Mouse (Mus musculus) brain, embryonic 14.5 days (tissue): ENCODE results near the gene Plac8.

ENCODE experiments used
- CTCF ChIP-seq: fragments of 200-500 bp; IDR thresholded peaks from 2 replicates; pipeline ENCODE4 v1.5.1; 2012; ENCODE audit warnings: inconsistent platforms, mild to moderate bottlenecking, moderate library complexity, borderline replicate concordance; ENCODE audit not compliant: insufficient read depth, insufficient read length; ENCODE audit errors: extremely low read depth
- POLR2A ChIP-seq: fragments of 200-500 bp; IDR thresholded peaks from 2 replicates; pipeline ENCODE4 v1.6.1; 2012; ENCODE audit warnings: mild to moderate bottlenecking, inconsistent platforms, borderline replicate concordance; ENCODE audit not compliant: poor library complexity, insufficient read depth, insufficient read length, severe bottlenecking; ENCODE audit errors: extremely low read depth

GRCm38 (mm10) chr5:100573256-100573655, 1.2 kb upstream of the Plac8 start:
- TF ChIP-seq CTCF (no peak), POLR2A (no peak)
